Mouse (Mus musculus): ENCODE data around the gene Chst4.

DNA sequence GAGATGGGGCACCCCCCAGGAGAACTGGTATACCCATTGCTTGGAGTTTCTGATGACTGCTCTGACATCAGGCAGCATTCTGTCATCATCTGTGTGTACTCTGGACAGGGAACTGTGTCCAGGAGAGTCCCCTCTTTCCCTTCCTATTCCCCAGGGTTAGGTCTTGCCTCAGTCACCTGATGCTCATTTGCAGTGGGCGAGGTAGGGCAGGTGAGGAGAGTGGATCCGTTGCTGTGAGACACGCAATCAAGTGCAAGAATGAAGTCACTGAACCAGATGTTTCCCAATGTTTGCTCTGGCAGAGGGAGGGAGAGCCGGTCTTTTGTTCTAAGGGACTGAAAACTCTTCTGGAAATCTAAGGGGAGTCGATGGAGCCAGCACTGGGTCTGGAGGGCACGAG, 60.2 kb downstream of the Chst4 start:
- no peak for TF ChIP-seq CTCF (conservative IDR thresholded peaks at IDR 0.05; ENCODE audit: low read length)
- TF ChIP-seq NANOG (IDR thresholded peaks at IDR 0.05; ENCODE audit: borderline replicate concordance, low read length) = no peak
- TF ChIP-seq POU5F1 (IDR thresholded peaks at IDR 0.05; ENCODE audit: borderline replicate concordance, low read length) = no peak

All from E14TG2a.4 (cell line).